In genomic region chr9:113177181-113177917, GRCm38 (mm10) we compare ENCODE assay signal across 12 mouse cellular contexts.
DNase-seq lines count a peak whose midpoint lies in the region; ATAC-seq and TF ChIP-seq lines count a peak whose summit lies in the region.
"Had no signal": no experiment of that assay in that cellular context is flagged by ENCODE, and none has a peak within 500 bp of the region (broad histone marks: within the 10 kb centered on the region; RNA-seq: fewer than 3 reads in every experiment).

No protein-coding gene starts in this region.

- H3K36me3 ChIP-seq in forebrain, embryonic 11.5 days (ENCODE audit: control insufficient read depth, insufficient read depth, low read length): no peaks in the 10 kb centered on the region
- H3K36me3 ChIP-seq in forebrain, embryonic 10.5 days (replicated peaks): no peaks in the 10 kb centered on the region
- no peaks in the 10 kb centered on the region for H3K36me3 ChIP-seq in forebrain, postnatal 0 days (ENCODE audit: insufficient read depth)
- no peaks in the 10 kb centered on the region for H3K36me3 ChIP-seq in heart, embryonic 11.5 days (ENCODE audit: control insufficient read depth, insufficient read depth, low read length)
- H3K36me3 ChIP-seq: embryonic facial prominence, embryonic 13.5 days; neural tube, embryonic 12.5 days had no signal

- WGBS in forebrain, embryonic 11.5 days: 65% methylated on average over 15 of the region's 15 CpGs
- 81% methylated on average over 15 of the region's 15 CpGs for WGBS in forebrain, embryonic 10.5 days
- 22% methylated on average over 15 of the region's 15 CpGs for whole genome bisulfite sequencing in forebrain, postnatal 0 days
- 52% methylated on average over 15 of the region's 15 CpGs for WGBS in heart, embryonic 11.5 days (ENCODE audit: insufficient replicate concordance)

- no peaks in the 10 kb centered on the region for H3K9me3 ChIP-seq in forebrain, embryonic 11.5 days (ENCODE audit: control insufficient read depth, low read length)
- H3K9me3 ChIP-seq in forebrain, embryonic 10.5 days: no peaks in the 10 kb centered on the region
- no peaks in the 10 kb centered on the region for H3K9me3 ChIP-seq in forebrain, postnatal 0 days (ENCODE audit: low read length)
- no peaks in the 10 kb centered on the region for H3K9me3 ChIP-seq in heart, embryonic 11.5 days (replicated peaks; ENCODE audit: control insufficient read depth, low read length)
- H3K9me3 ChIP-seq: embryonic facial prominence, embryonic 13.5 days; neural tube, embryonic 12.5 days had no signal

- H3K4me3 ChIP-seq in forebrain, embryonic 11.5 days (ENCODE audit: low read depth, low read length): no peak overlapping the region
- H3K4me3 ChIP-seq in forebrain, embryonic 10.5 days: no peak overlapping the region
- no peak overlapping the region for H3K4me3 ChIP-seq in forebrain, postnatal 0 days (ENCODE audit: low read depth, low read length)
- H3K4me3 ChIP-seq in left cerebral cortex, adult 2 months: no peak overlapping the region
- no peak overlapping the region for H3K4me3 ChIP-seq in heart, embryonic 11.5 days (ENCODE audit: low read depth, low read length)
- H3K4me3 ChIP-seq: embryonic facial prominence, embryonic 13.5 days; neural tube, embryonic 12.5 days had no signal

- no peak overlapping the region for H3K9ac ChIP-seq in forebrain, embryonic 11.5 days (ENCODE audit: low read length)
- H3K9ac ChIP-seq in forebrain, postnatal 0 days: no peak overlapping the region
- H3K9ac ChIP-seq in heart, embryonic 11.5 days (ENCODE audit: low read depth, low read length): no peak overlapping the region
- H3K9ac ChIP-seq: embryonic facial prominence, embryonic 13.5 days; neural tube, embryonic 12.5 days had no signal

- no peaks in the 10 kb centered on the region for H3K4me1 ChIP-seq in forebrain, embryonic 11.5 days (replicated peaks; ENCODE audit: control insufficient read depth, insufficient read depth, low read length)
- H3K4me1 ChIP-seq in forebrain, embryonic 10.5 days: no peaks in the 10 kb centered on the region; the same call in 1 of the 2 replicates
- no peaks in the 10 kb centered on the region; the same call in 1 of the 2 replicates for H3K4me1 ChIP-seq in forebrain, postnatal 0 days (ENCODE audit: insufficient read depth)
- H3K4me1 ChIP-seq in heart, embryonic 11.5 days (ENCODE audit: control insufficient read depth, insufficient read depth, low read length): no peaks in the 10 kb centered on the region
- H3K4me1 ChIP-seq: embryonic facial prominence, embryonic 13.5 days; neural tube, embryonic 12.5 days had no signal

- H3K27me3 ChIP-seq in forebrain, embryonic 11.5 days (ENCODE audit: control insufficient read depth, insufficient read depth, low read length): no peaks in the 10 kb centered on the region
- no peaks in the 10 kb centered on the region for H3K27me3 ChIP-seq in forebrain, embryonic 10.5 days (ENCODE audit: poor library complexity, severe bottlenecking)
- no peaks in the 10 kb centered on the region for H3K27me3 ChIP-seq in forebrain, postnatal 0 days (ENCODE audit: insufficient read depth, low read length)
- no peaks in the 10 kb centered on the region for H3K27me3 ChIP-seq in heart, embryonic 11.5 days (ENCODE audit: control insufficient read depth, insufficient read depth, low read length)
- H3K27me3 ChIP-seq: embryonic facial prominence, embryonic 13.5 days; neural tube, embryonic 12.5 days had no signal

- no peak for DNase-seq in forebrain, embryonic 11.5 days (ENCODE audit: low spot score)
- no peak for DNase-seq in forebrain, embryonic 10.5 days (ENCODE audit: extremely low spot score, low spot score)
- DNase-seq in forebrain, postnatal 0 days: peak; percentile 92
- peak; percentile 66 to 74 for DNase-seq in left cerebral cortex, adult 2 months (ENCODE audit: extremely low spot score in 1 of 2, low spot score in 2 of 2)
- peak; percentile 56 for DNase-seq in right cerebral cortex, postnatal 14 days
- DNase-seq in adrenal gland, postnatal 14 days: no peak
- DNase-seq in testis, postnatal 10 days (ENCODE audit: low spot score): no peak
- DNase-seq: heart, postnatal 10 days; lung, adult 18-20 months had no signal

- intact Hi-C loops in left cerebral cortex, adult 2 months (cut with DNase I): loop anchor here (2.0 to 10.0 kb wide), 11 partner anchors 85 to 993 kb away; no protein-coding TSS in a partner anchor

- peak; percentile 69 for ATAC-seq in forebrain, embryonic 11.5 days (replicated peaks; ENCODE audit: low FRiP score)
- peak; percentile 97 for ATAC-seq in forebrain, postnatal 0 days
- no peak for ATAC-seq in heart, embryonic 11.5 days (replicated peaks; ENCODE audit: insufficient number of reproducible peaks, low FRiP score, low TSS enrichment)

- H3K4me2 ChIP-seq in forebrain, embryonic 11.5 days (ENCODE audit: low read depth, low read length, severe bottlenecking): no peak overlapping the region
- H3K4me2 ChIP-seq in forebrain, postnatal 0 days (ENCODE audit: low read depth): no peak overlapping the region
- H3K4me2 ChIP-seq in heart, embryonic 11.5 days: no peak overlapping the region
- H3K4me2 ChIP-seq: embryonic facial prominence, embryonic 13.5 days; neural tube, embryonic 12.5 days had no signal

- TF ChIP-seq CTCF in forebrain, postnatal 0 days (IDR thresholded peaks at IDR 0.05; ENCODE audit: low read depth): peak; percentile 38
- peak; percentile 18 for TF ChIP-seq CTCF in left cerebral cortex, adult 2 months (IDR thresholded peaks at IDR 0.05)

- no peak overlapping the region for H3K27ac ChIP-seq in forebrain, embryonic 11.5 days (ENCODE audit: low read depth, low read length)
- no peak overlapping the region for H3K27ac ChIP-seq in forebrain, embryonic 10.5 days
- H3K27ac ChIP-seq in forebrain, postnatal 0 days (ENCODE audit: low read depth, low read length): peak overlapping the region; percentile 78
- H3K27ac ChIP-seq in left cerebral cortex, adult 2 months: peak overlapping the region; percentile 89
- no peak overlapping the region for H3K27ac ChIP-seq in heart, embryonic 11.5 days (ENCODE audit: low read depth, low read length)
- H3K27ac ChIP-seq: embryonic facial prominence, embryonic 13.5 days; neural tube, embryonic 12.5 days had no signal

Comparison
In these comparisons a context has a peak if more than half of its experiments do, and no peak if none do; other contexts are left out.
1. DNase-seq: peak in forebrain, postnatal 0 days (single experiment), left cerebral cortex, adult 2 months (2 of 2) and right cerebral cortex, postnatal 14 days (single experiment); none in forebrain, embryonic 11.5 days (single experiment), forebrain, embryonic 10.5 days (single experiment), adrenal gland, postnatal 14 days (single experiment) and testis, postnatal 10 days (single experiment).
2. H3K27ac ChIP-seq: peak in forebrain, postnatal 0 days (single experiment) and left cerebral cortex, adult 2 months (single experiment); none in forebrain, embryonic 11.5 days (single experiment), forebrain, embryonic 10.5 days (single experiment) and heart, embryonic 11.5 days (single experiment).